Mouse (Mus musculus): ENCODE measurements around the gene Duoxa1. TPM values are rescaled to one million over a fixed set of nuclear protein-coding genes. Genes with fewer than 3 reads are reported as not detected.
A peak's percentile ranks its signal among the peaks of the same experiment; 100 is the strongest.

Duoxa1 gene
- polyA plus RNA-seq, 1 experiment from 2014 or later = not detected

- Histone ChIP-seq H3K36me3 (replicated peaks) (no peaks in the 10 kb centered on the region), H3K9ac (no peak overlapping the region), H3K27me3 (peaks cover 86% of the 10 kb centered on the region), H3K4me2 (no peak overlapping the region), H3K4me3 (replicated peaks) (no peak overlapping the region), H3K27ac (replicated peaks) (no peak overlapping the region), H3K4me1 (replicated peaks) (peaks cover 15% of the 10 kb centered on the region; the same call in 1 of the 2 replicates), H3K9me3 (replicated peaks) (no peaks in the 10 kb centered on the region)
- no peak for ATAC-seq (ENCODE audit: insufficient read depth)
- WGBS (ENCODE audit: insufficient replicate concordance) = 6% methylated on average over 7 of the region's 7 CpGs
These were observed 18.6 kb downstream of the Duoxa1 start for GRCm38 (mm10) chr2:122294916-122295315.

- Histone ChIP-seq H3K27ac (replicated peaks) (no peak overlapping the region), H3K9ac (no peak overlapping the region), H3K9me3 (replicated peaks) (no peaks in the 10 kb centered on the region; the same call in 1 of the 2 replicates), H3K27me3 (peaks cover 7% of the 10 kb centered on the region; the same call in 1 of the 2 replicates), H3K4me3 (replicated peaks) (no peak overlapping the region), H3K4me1 (replicated peaks) (no peaks in the 10 kb centered on the region), H3K36me3 (replicated peaks) (no peaks in the 10 kb centered on the region), H3K4me2 (no peak overlapping the region)
- ATAC-seq (ENCODE audit: insufficient read depth) = no peak
- 49% methylated on average over 7 of the region's 7 CpGs for WGBS (ENCODE audit: insufficient replicate concordance)
These were observed 27.4 kb downstream of the Duoxa1 start for GRCm38 (mm10) chr2:122286137-122286536.

- H3K4me2 ChIP-seq = no peak overlapping the region
- H3K27me3 ChIP-seq = no peaks in the 10 kb centered on the region
- no peaks in the 10 kb centered on the region for H3K4me1 ChIP-seq (replicated peaks)
- H3K4me3 ChIP-seq (replicated peaks) = no peak overlapping the region
- no peak overlapping the region for H3K27ac ChIP-seq (replicated peaks)
- no peaks in the 10 kb centered on the region; the same call in 1 of the 2 replicates for H3K9me3 ChIP-seq (replicated peaks)
- H3K36me3 ChIP-seq (replicated peaks) = no peaks in the 10 kb centered on the region
- 69% methylated on average over 9 of the region's 9 CpGs for WGBS (ENCODE audit: insufficient replicate concordance)
- ATAC-seq (ENCODE audit: insufficient read depth) = no peak
- no peak overlapping the region for H3K9ac ChIP-seq
These were observed 29.4 kb downstream of the Duoxa1 start for GRCm38 (mm10) chr2:122284091-122284490.

GRCm38 (mm10) chr2:122278769-122279168 lies 34.8 kb downstream of the Duoxa1 start:
- H3K27ac ChIP-seq (replicated peaks) = no peak overlapping the region
- H3K4me1 ChIP-seq (replicated peaks) = no peaks in the 10 kb centered on the region
- H3K9me3 ChIP-seq (replicated peaks) = no peaks in the 10 kb centered on the region; the same call in 1 of the 2 replicates
- no peak for ATAC-seq (ENCODE audit: insufficient read depth)
- no peaks in the 10 kb centered on the region; the same call in 1 of the 2 replicates for H3K27me3 ChIP-seq
- H3K4me3 ChIP-seq (replicated peaks) = no peak overlapping the region
- H3K36me3 ChIP-seq (replicated peaks) = no peaks in the 10 kb centered on the region
- WGBS (ENCODE audit: insufficient replicate concordance) = 66% methylated on average over 3 of the region's 3 CpGs
- no peak overlapping the region for H3K9ac ChIP-seq
- no peak overlapping the region for H3K4me2 ChIP-seq

GRCm38 (mm10) chr2:122266407-122267193 lies 46.9 kb downstream of the Duoxa1 start:
- H3K4me1 ChIP-seq (replicated peaks) = peaks cover 10% of the 10 kb centered on the region
- H3K9me3 ChIP-seq (replicated peaks) = no peaks in the 10 kb centered on the region
- H3K27ac ChIP-seq (replicated peaks) = no peak overlapping the region
- no peak overlapping the region for H3K4me2 ChIP-seq
- ATAC-seq (ENCODE audit: insufficient read depth) = peak; percentile 19; the same call in 1 of the 2 replicates
- no peaks in the 10 kb centered on the region for H3K27me3 ChIP-seq
- no peak overlapping the region for H3K9ac ChIP-seq
- 80% methylated on average over 7 of the region's 7 CpGs for WGBS (ENCODE audit: insufficient replicate concordance)
- H3K36me3 ChIP-seq (replicated peaks) = peaks cover 23% of the 10 kb centered on the region
- no peak overlapping the region for H3K4me3 ChIP-seq (replicated peaks)

- Histone ChIP-seq H3K4me3 (replicated peaks) (no peak overlapping the region), H3K9ac (no peak overlapping the region), H3K27me3 (no peaks in the 10 kb centered on the region), H3K9me3 (replicated peaks) (no peaks in the 10 kb centered on the region), H3K36me3 (replicated peaks) (peaks cover 42% of the 10 kb centered on the region), H3K4me2 (no peak overlapping the region), H3K4me1 (replicated peaks) (no peaks in the 10 kb centered on the region; the same call in 1 of the 2 replicates), H3K27ac (replicated peaks) (no peak overlapping the region)
- 80% methylated on average over 3 of the region's 3 CpGs for WGBS (ENCODE audit: insufficient replicate concordance)
- ATAC-seq (ENCODE audit: insufficient read depth) = no peak
These were observed 48.8 kb downstream of the Duoxa1 start for GRCm38 (mm10) chr2:122264690-122265089.

GRCm38 (mm10) chr2:122260729-122261128 lies 52.8 kb downstream of the Duoxa1 start:
- no peak overlapping the region for H3K4me2 ChIP-seq
- H3K27me3 ChIP-seq = no peaks in the 10 kb centered on the region
- 70% methylated on average over 5 of the region's 5 CpGs for WGBS (ENCODE audit: insufficient replicate concordance)
- H3K9ac ChIP-seq = no peak overlapping the region
- no peaks in the 10 kb centered on the region for H3K4me1 ChIP-seq (replicated peaks)
- no peak for ATAC-seq (ENCODE audit: insufficient read depth)
- no peaks in the 10 kb centered on the region for H3K9me3 ChIP-seq (replicated peaks)
- H3K27ac ChIP-seq (replicated peaks) = no peak overlapping the region
- peaks cover 81% of the 10 kb centered on the region for H3K36me3 ChIP-seq (replicated peaks)
- H3K4me3 ChIP-seq (replicated peaks) = no peak overlapping the region

GRCm38 (mm10) chr2:122255997-122256396 lies 57.5 kb downstream of the Duoxa1 start:
- Histone ChIP-seq H3K36me3 (replicated peaks) (peaks cover 87% of the 10 kb centered on the region), H3K9ac (no peak overlapping the region), H3K4me3 (replicated peaks) (no peak overlapping the region), H3K4me2 (no peak overlapping the region), H3K27me3 (no peaks in the 10 kb centered on the region), H3K27ac (replicated peaks) (no peak overlapping the region), H3K4me1 (replicated peaks) (no peaks in the 10 kb centered on the region), H3K9me3 (replicated peaks) (no peaks in the 10 kb centered on the region)
- WGBS (ENCODE audit: insufficient replicate concordance) = 85% methylated on average over 5 of the region's 5 CpGs
- ATAC-seq (ENCODE audit: insufficient read depth) = no peak

Other genes with a start within 250 kb of the Duoxa1 start
- 2.7 and 3.6 TPM in 2 replicates for gene Spg11, start 195.3 kb downstream of the Duoxa1 start, polyA plus RNA-seq (2015; fragmentation: Nextera tagmentation; extraction: Ambion mirVana)
- gene B2m, start 166.0 kb downstream of the Duoxa1 start, polyA plus RNA-seq (2015; fragmentation: Nextera tagmentation; extraction: Ambion mirVana) = 416 and 443 TPM in 2 replicates
- gene Trim69, start 153.0 kb downstream of the Duoxa1 start, polyA plus RNA-seq (2015; fragmentation: Nextera tagmentation; extraction: Ambion mirVana) = not detected in 2 replicates
- 0.06 TPM in 1 of 2 replicates, not detected in the other for gene Patl2, start 127.5 kb downstream of the Duoxa1 start, polyA plus RNA-seq (2015; fragmentation: Nextera tagmentation; extraction: Ambion mirVana)
- gene Terb2, start 127.5 kb downstream of the Duoxa1 start, polyA plus RNA-seq (2015; fragmentation: Nextera tagmentation; extraction: Ambion mirVana) = not detected in 2 replicates
- 158 and 181 TPM in 2 replicates for gene Sord, start 79.0 kb downstream of the Duoxa1 start, polyA plus RNA-seq (2015; fragmentation: Nextera tagmentation; extraction: Ambion mirVana)
- not detected in 2 replicates for gene Duox2, start 15.3 kb downstream of the Duoxa1 start, polyA plus RNA-seq (2015; fragmentation: Nextera tagmentation; extraction: Ambion mirVana)
- gene Duoxa2, start 14.8 kb downstream of the Duoxa1 start, polyA plus RNA-seq (2015; fragmentation: Nextera tagmentation; extraction: Ambion mirVana) = not detected in 2 replicates
- gene Duox1, start 1.9 kb upstream of the Duoxa1 start, polyA plus RNA-seq (2015; fragmentation: Nextera tagmentation; extraction: Ambion mirVana) = not detected in 2 replicates
- 1.1 and 1.2 TPM in 2 replicates for gene Shf, start 55.4 kb upstream of the Duoxa1 start, polyA plus RNA-seq (2015; fragmentation: Nextera tagmentation; extraction: Ambion mirVana)
- 1.6 and 1.8 TPM in 2 replicates for gene Slc28a2, start 112.7 kb upstream of the Duoxa1 start, polyA plus RNA-seq (2015; fragmentation: Nextera tagmentation; extraction: Ambion mirVana)
- 0.02 TPM in 1 of 2 replicates, not detected in the other for gene Gm14085, start 171.2 kb upstream of the Duoxa1 start, polyA plus RNA-seq (2015; fragmentation: Nextera tagmentation; extraction: Ambion mirVana)